Mouse (Mus musculus) liver, embryonic 14.5 days (tissue): ENCODE data around the gene Taf8. TPM values are rescaled to one million over a fixed set of nuclear protein-coding genes. Genes with fewer than 3 reads are reported as not detected.

Experiments
- ATAC-seq: fragments of 200-750 bp; cut with Nextera tagmentation; 2 replicates; pipeline ENCODE4 v1.8.0; 2017; ENCODE audit warnings: moderate number of reproducible peaks, mild to moderate bottlenecking, moderate library complexity; ENCODE audit not compliant: insufficient read depth
- DNase-seq, 3 experiments: peaks; one replicate each; pipeline ENCODE4 v3.0.0-alpha.2; 2012 to 2013; ENCODE audit warnings: low read depth in 3 of 3, low spot score in 3 of 3
- H3K27ac ChIP-seq: fragments of 300-500 bp; sonication (generic); 2 replicates; pipeline ENCODE4 v1.5.1; 2014; ENCODE audit warnings: moderate library complexity, mild to moderate bottlenecking, control low read depth, inconsistent platforms
- H3K27me3 ChIP-seq: fragments of 300-500 bp; sonication (generic); 2 replicates; pipeline ENCODE4 v1.6.1; 2014; ENCODE audit warnings: mild to moderate bottlenecking, low read length, moderate library complexity; ENCODE audit not compliant: control insufficient read depth, insufficient read depth
- H3K36me3 ChIP-seq: fragments of 300-500 bp; sonication (generic); replicated peaks from 2 replicates; pipeline ENCODE4 v1.6.1; 2014; ENCODE audit warnings: low read depth; ENCODE audit not compliant: control insufficient read depth, insufficient read depth
- H3K4me1 ChIP-seq, 2 experiments: fragments of 200-500 bp in 1 of 2; fragments of 300-500 bp in 1 of 2; sonication (generic) in 1 of 2; replicated peaks; 2 replicates each; pipeline ENCODE4 v1.6.1; 2012 to 2014; ENCODE audit warnings: antibody characterized with exemption in 1 of 2, inconsistent platforms in 1 of 2, low read length in 1 of 2; ENCODE audit not compliant: control insufficient read depth in 2 of 2, insufficient read depth in 2 of 2
- H3K4me2 ChIP-seq: fragments of 300-500 bp; sonication (generic); 2 replicates; pipeline ENCODE4 v1.6.1; 2014; ENCODE audit warnings: low read depth, mild to moderate bottlenecking, control low read depth, moderate library complexity
- H3K4me3 ChIP-seq, 2 experiments: fragments of 200-500 bp in 1 of 2; fragments of 300-500 bp in 1 of 2; sonication (generic) in 1 of 2; 2 replicates each; pipeline ENCODE4 v1.5.1; 2012 to 2014; ENCODE audit warnings: low read depth in 2 of 2, low read length in 2 of 2, mild to moderate bottlenecking in 2 of 2, control low read depth in 1 of 2, inconsistent platforms in 1 of 2, moderate library complexity in 1 of 2; ENCODE audit not compliant: insufficient read depth in 1 of 2
- H3K9ac ChIP-seq: fragments of 300-500 bp; sonication (generic); replicated peaks from 2 replicates; pipeline ENCODE4 v1.6.1; 2014; ENCODE audit warnings: mild to moderate bottlenecking, control low read depth, moderate library complexity
- H3K9me3 ChIP-seq: fragments of 300-500 bp; sonication (generic); 2 replicates; pipeline ENCODE4 v1.6.1; 2016; ENCODE audit warnings: low read length, mixed read lengths; ENCODE audit not compliant: control insufficient read depth
- CTCF ChIP-seq: IDR thresholded peaks from 2 replicates; pipeline ENCODE4 v1.5.1; 2016; ENCODE audit warnings: antibody characterized with exemption, low read depth, control low read depth
- EP300 ChIP-seq: IDR thresholded peaks from 2 replicates; pipeline ENCODE4 v1.6.1; 2016; ENCODE audit warnings: antibody characterized with exemption, low read depth
- WGBS: fragments of 180-500 bp; shearing (Covaris S2); extraction: QIAGEN DNeasy Blood & Tissue Kit; methylation state at CpG from one replicate; pipeline ENCODE4 v1.1.7; 2014; ENCODE audit not compliant: insufficient replicate concordance; 5-methylcytosine and 5-hydroxymethylcytosine counted together
- polyA plus RNA-seq, 2 experiments: library from polyadenylated mRNA; depleted of rRNA in 1 of 2; stranded (reverse) in 1 of 2; unstranded in 1 of 2; fragments of >200 nt; fragmentation: Nextera tagmentation in 1 of 2; extraction: Ambion mirVana in 1 of 2; gene quantifications; 2 replicates each; pipeline versions ENCODE4 v1.2.1 to v1.2.3; 2012 to 2014

Taf8 gene
- polyA plus RNA-seq, 2 experiments, result 10.4 to 15.5 TPM

DNA sequence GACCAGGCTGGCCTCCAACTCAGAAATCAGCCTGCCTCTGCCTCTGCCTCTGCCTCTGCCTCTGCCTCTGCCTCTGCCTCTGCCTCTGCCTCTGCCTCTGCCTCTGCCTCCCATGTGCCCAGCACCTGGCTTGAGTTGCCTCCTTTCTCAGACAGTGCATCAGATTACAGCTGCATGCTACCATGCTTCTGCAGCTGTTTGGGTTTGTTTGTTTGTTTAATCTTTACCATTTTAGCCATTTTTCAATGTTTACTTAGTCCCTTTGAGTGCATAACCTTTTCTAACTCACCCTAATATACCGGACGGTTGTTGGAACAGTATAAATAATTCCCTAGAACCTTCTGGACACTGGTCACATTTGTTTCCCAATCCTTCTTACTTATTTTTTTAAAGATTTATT, 43.2 kb downstream of the Taf8 start:
- Histone ChIP-seq H3K9ac (no peak overlapping the region), H3K27me3 (no peaks in the 10 kb centered on the region), H3K36me3 (no peaks in the 10 kb centered on the region), H3K27ac (no peak overlapping the region), H3K4me2 (no peak overlapping the region), H3K4me3 (no peak overlapping the region), H3K9me3 (no peaks in the 10 kb centered on the region), H3K4me1 (peaks cover 0 to 28% of the 10 kb centered on the region in 2 experiments; a peak in 3 of 4 replicates)
- DNase-seq, result no peak
- no peak for ATAC-seq
- WGBS, result 84% methylated on average over 2 of the region's 2 CpGs
- TF ChIP-seq EP300 (no peak), CTCF (no peak)

DNA sequence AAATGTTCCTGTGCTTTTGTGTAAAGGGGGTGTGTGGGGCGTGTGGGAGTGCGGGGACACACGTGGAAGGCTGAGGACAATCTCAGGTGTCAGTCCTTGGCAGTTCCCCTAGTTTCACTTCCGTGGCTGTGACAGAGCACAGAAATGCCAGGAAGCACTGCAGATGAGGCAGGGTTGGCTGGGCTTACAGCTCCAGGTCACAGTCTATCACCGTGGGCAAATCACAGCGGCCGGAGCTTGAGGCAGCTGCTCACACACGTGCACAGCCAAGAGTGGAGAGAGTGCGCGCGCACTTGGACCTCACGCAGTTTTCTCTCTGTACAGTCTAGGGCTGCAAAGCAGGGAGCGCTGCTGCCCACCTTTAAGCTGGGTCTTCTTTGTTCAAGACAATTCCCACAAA, 43.8 kb downstream of the Taf8 start:
- no peaks in the 10 kb centered on the region for H3K36me3 ChIP-seq
- no peak overlapping the region for H3K27ac ChIP-seq
- ATAC-seq, result no peak
- no peak for TF ChIP-seq CTCF
- no peak for TF ChIP-seq EP300
- H3K9ac ChIP-seq, result no peak overlapping the region
- H3K4me3 ChIP-seq, result no peak overlapping the region
- no peak overlapping the region for H3K4me2 ChIP-seq
- no peaks in the 10 kb centered on the region for H3K27me3 ChIP-seq
- 63% methylated on average over 13 of the region's 13 CpGs for WGBS
- no peaks in the 10 kb centered on the region for H3K9me3 ChIP-seq
- no peak for DNase-seq
- H3K4me1 ChIP-seq, result peaks cover 0 to 24% of the 10 kb centered on the region in 2 experiments; a peak in 3 of 4 replicates

GRCm38 (mm10) chr17:47454675-47455074, 47.4 kb downstream of the Taf8 start:
- 25% methylated on average over 8 of the region's 8 CpGs for WGBS
- Histone ChIP-seq H3K27me3 (no peaks in the 10 kb centered on the region), H3K4me2 (peak overlapping the region; percentile 8; the same call in 1 of the 2 replicates), H3K27ac (no peak overlapping the region), H3K9me3 (no peaks in the 10 kb centered on the region), H3K36me3 (no peaks in the 10 kb centered on the region), H3K4me3 (no peak overlapping the region), H3K4me1 (peaks cover 0 to 18% of the 10 kb centered on the region in 2 experiments; a peak in 3 of 4 replicates), H3K9ac (no peak overlapping the region)
- DNase-seq (no peak), ATAC-seq (peak; percentile 74; the same call in 1 of the 2 replicates)
- no peak for TF ChIP-seq EP300
- no peak for TF ChIP-seq CTCF

- H3K4me3 ChIP-seq, result no peak overlapping the region
- WGBS, result 55% methylated on average over 7 of the region's 7 CpGs
- peaks cover 0 to 26% of the 10 kb centered on the region in 2 experiments for H3K4me1 ChIP-seq
- H3K9me3 ChIP-seq, result no peaks in the 10 kb centered on the region
- H3K36me3 ChIP-seq, result no peaks in the 10 kb centered on the region
- DNase-seq (no peak), ATAC-seq (no peak)
- H3K27me3 ChIP-seq, result no peaks in the 10 kb centered on the region
- H3K4me2 ChIP-seq, result no peak overlapping the region
- no peak overlapping the region for H3K9ac ChIP-seq
- no peak overlapping the region for H3K27ac ChIP-seq
- TF ChIP-seq CTCF, result no peak
- no peak for TF ChIP-seq EP300
Observed at GRCm38 (mm10) chr17:47452886-47453285, 49.2 kb downstream of the Taf8 start.

DNA sequence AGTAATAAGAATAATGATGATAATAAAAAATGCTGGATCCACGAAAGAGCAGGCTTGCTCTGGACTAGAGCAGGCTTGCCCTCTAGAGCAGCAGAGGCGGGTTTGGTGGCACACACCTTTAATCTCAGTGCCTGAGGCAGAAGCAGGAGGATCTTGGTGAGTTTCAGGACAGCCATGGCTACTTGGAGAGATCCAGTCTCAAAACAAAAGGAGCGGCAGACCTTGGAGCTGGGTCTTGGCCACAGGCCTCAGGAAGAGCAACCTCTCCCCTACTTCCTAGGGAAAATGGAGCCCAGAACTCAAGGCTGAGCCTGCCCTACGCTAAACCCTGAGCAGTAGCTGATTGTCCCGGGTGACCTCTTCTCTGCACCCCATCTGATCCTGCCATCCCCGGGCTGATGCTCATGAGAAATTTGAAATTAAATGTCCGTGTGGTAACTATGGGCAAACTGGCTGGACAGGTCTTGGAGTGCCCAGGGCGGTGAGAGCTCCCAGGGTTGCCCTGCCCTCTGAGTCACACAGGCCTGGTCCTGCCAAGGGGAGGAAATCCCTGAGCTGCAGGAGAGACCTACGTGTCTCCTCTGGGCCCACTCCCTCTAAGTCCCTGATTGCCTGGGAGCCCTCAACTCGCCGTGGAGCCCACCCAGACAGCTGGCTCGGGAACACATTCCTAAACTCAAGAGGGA, 51.1 kb downstream of the Taf8 start:
- peaks cover 6 to 31% of the 10 kb centered on the region in 2 experiments for H3K4me1 ChIP-seq
- H3K4me2 ChIP-seq, result no peak overlapping the region
- DNase-seq (no peak), ATAC-seq (no peak)
- H3K27ac ChIP-seq, result no peak overlapping the region
- 66% methylated on average over 12 of the region's 12 CpGs for WGBS
- no peak overlapping the region for H3K4me3 ChIP-seq
- no peaks in the 10 kb centered on the region for H3K9me3 ChIP-seq
- no peak overlapping the region for H3K9ac ChIP-seq
- no peaks in the 10 kb centered on the region for H3K27me3 ChIP-seq
- TF ChIP-seq CTCF, result no peak
- no peak for TF ChIP-seq EP300
- H3K36me3 ChIP-seq, result no peaks in the 10 kb centered on the region
